Mouse (Mus musculus) limb, embryonic 14.5 days (tissue): ENCODE results near the gene Oaf. TPM values are rescaled to one million over a fixed set of nuclear protein-coding genes. Genes with fewer than 3 reads are reported as not detected.

Experiments
- ATAC-seq: fragments of 200-750 bp; cut with Nextera tagmentation; 2 replicates; pipeline ENCODE4 v1.8.0; 2017; ENCODE audit warnings: low read depth, moderate number of reproducible peaks, moderate TSS enrichment; ENCODE audit not compliant: low FRiP score
- DNase-seq: peaks from one replicate; pipeline ENCODE4 v3.0.0-alpha.2; 2015; ENCODE audit warnings: low spot score
- H3K27ac ChIP-seq: fragments of 300-500 bp; sonication (generic); replicated peaks from 2 replicates; pipeline ENCODE4 v1.5.1; 2014; ENCODE audit warnings: low read depth, mild to moderate bottlenecking, low read length, moderate library complexity, mixed read lengths
- H3K27me3 ChIP-seq: fragments of 300-500 bp; sonication (generic); 2 replicates; pipeline ENCODE4 v1.6.1; 2014; ENCODE audit warnings: low read length, mixed read lengths; ENCODE audit not compliant: control insufficient read depth, insufficient read depth
- H3K36me3 ChIP-seq: fragments of 300-500 bp; sonication (generic); 2 replicates; pipeline ENCODE4 v1.6.1; 2014; ENCODE audit warnings: mild to moderate bottlenecking, low read length, moderate library complexity, mixed read lengths; ENCODE audit not compliant: control insufficient read depth, insufficient read depth
- H3K4me1 ChIP-seq: fragments of 300-500 bp; sonication (generic); 2 replicates; pipeline ENCODE4 v1.6.1; 2014; ENCODE audit warnings: antibody characterized with exemption, low read length, mixed read lengths; ENCODE audit not compliant: control insufficient read depth, insufficient read depth
- H3K4me2 ChIP-seq: fragments of 300-500 bp; sonication (generic); replicated peaks from 2 replicates; pipeline ENCODE4 v1.6.1; 2014; ENCODE audit warnings: low read depth, mild to moderate bottlenecking, low read length, moderate library complexity; ENCODE audit not compliant: severe bottlenecking
- H3K4me3 ChIP-seq: fragments of 300-500 bp; sonication (generic); replicated peaks from 2 replicates; pipeline ENCODE4 v1.5.1; 2014; ENCODE audit warnings: low read length
- H3K9ac ChIP-seq: fragments of 300-500 bp; sonication (generic); 2 replicates; pipeline ENCODE4 v1.6.1; 2014; ENCODE audit warnings: mild to moderate bottlenecking, low read depth, low read length, moderate library complexity; ENCODE audit not compliant: severe bottlenecking
- H3K9me3 ChIP-seq: fragments of 300-500 bp; sonication (generic); 2 replicates; pipeline ENCODE4 v1.6.1; 2016; ENCODE audit warnings: low read length; ENCODE audit not compliant: control insufficient read depth
- POLR2A ChIP-seq: fragments of 200-500 bp; IDR thresholded peaks from 2 replicates; pipeline ENCODE4 v1.8.0; 2012; ENCODE audit warnings: inconsistent platforms, mild to moderate bottlenecking, moderate library complexity, borderline replicate concordance; ENCODE audit not compliant: insufficient read depth, insufficient read length; ENCODE audit errors: extremely low read depth
- WGBS: fragments of 180-500 bp; shearing (Covaris S2); extraction: QIAGEN DNeasy Blood & Tissue Kit; methylation state at CpG from one replicate; pipeline ENCODE4 v1.1.7; 2014; 5-methylcytosine and 5-hydroxymethylcytosine counted together
- polyA plus RNA-seq, 2 experiments: library from polyadenylated mRNA; depleted of rRNA in 1 of 2; stranded (reverse) in 1 of 2; unstranded in 1 of 2; fragments of >200 nt; fragmentation: Nextera tagmentation in 1 of 2; extraction: Ambion mirVana in 1 of 2; gene quantifications; 2 replicates each; pipeline versions ENCODE4 v1.2.1 to v1.2.3; 2012 to 2014

Oaf gene
- polyA plus RNA-seq, 2 experiments = 145 to 154 TPM

DNA sequence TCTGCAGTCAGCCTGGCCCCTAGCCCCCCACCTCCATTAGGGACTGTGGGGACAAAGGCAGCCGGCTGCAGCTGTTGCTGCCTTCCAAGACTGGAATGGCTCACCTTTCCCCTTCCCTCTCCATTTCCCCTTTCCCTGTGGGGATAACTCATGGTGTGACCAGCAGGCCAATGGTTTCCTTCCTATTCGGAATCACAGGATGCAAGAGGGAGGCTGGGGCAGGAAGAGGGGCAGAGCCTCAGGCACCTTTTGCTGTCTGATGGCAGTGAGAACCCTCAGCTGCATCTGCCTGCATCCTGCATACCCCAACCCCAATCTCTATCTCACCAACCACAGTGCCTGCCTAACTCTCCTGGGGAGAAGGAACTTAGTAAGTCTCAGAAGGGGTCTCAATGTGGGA, 14.2 kb downstream of the Oaf start:
- DNase-seq = no peak
- ATAC-seq = no peak
- H3K27ac ChIP-seq = peak overlapping the region; percentile 9; the same call in 1 of the 2 replicates
- TF ChIP-seq POLR2A = no peak
- H3K4me3 ChIP-seq = no peak overlapping the region
- H3K9me3 ChIP-seq = no peaks in the 10 kb centered on the region
- H3K4me1 ChIP-seq = peaks cover 29% of the 10 kb centered on the region; the same call in 1 of the 2 replicates
- peaks cover 66% of the 10 kb centered on the region for H3K36me3 ChIP-seq
- H3K9ac ChIP-seq = no peak overlapping the region
- WGBS = 0% methylated on average over 2 of the region's 2 CpGs
- H3K27me3 ChIP-seq = no peaks in the 10 kb centered on the region
- no peak overlapping the region for H3K4me2 ChIP-seq

DNA sequence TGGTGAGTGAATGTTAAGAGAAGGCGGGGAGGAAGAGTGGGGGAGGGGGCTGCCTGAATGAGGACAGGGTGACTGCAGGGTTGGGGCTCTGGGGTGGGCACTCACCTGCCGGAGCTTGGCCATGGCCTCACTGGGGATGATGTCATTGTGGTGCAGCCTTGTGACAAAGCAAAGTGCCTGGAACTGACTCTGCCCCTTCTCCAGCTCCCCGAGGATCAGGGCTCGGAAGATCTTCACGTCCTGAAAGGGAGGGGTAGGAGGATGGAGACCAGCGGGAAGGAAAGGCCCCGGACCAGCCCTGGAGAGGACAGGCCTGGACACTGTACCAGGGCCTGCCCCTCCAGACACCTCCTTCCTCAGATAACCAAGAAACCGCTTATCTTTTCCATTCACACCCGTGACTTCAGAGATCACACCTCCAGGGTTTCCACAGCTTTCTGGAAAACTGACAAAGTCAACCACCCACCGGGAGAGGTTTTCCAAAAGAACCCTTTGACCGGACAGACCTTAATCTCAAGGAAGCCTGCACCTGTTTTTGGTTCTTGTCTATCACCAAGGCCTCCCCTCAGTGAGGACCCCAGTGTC, 14.8 kb downstream of the Oaf start:
- 0 out of 2 replicates have a peak overlapping the region, but pooled peaks have one; percentile 9 for H3K27ac ChIP-seq

DNA sequence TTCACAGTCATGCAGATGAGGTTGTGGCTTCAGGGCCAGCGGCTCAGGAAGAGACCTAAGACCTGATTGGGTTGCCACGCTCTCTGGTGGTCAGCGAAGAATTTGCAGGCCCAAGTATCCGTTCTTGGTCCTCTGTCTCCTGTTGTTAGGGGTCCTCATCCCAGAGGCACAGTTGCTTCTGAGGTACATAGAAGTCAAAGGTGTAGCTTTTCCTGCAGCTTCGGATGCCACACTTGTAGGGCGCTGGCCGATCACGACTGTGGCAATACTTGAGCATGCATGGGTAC, 17.3 kb downstream of the Oaf start:
- Histone ChIP-seq H3K9me3 (no peaks in the 10 kb centered on the region), H3K4me1 (peaks cover 21% of the 10 kb centered on the region; the same call in 1 of the 2 replicates), H3K9ac (no peak overlapping the region), H3K4me2 (no peak overlapping the region), H3K27ac (no peak overlapping the region), H3K36me3 (peaks cover 53% of the 10 kb centered on the region), H3K4me3 (no peak overlapping the region), H3K27me3 (no peaks in the 10 kb centered on the region)
- DNase-seq (no peak), ATAC-seq (no peak)
- TF ChIP-seq POLR2A = no peak
- 46% methylated on average over 8 of the region's 8 CpGs for WGBS

More for the DNA sequence above, 14.8 kb downstream of the Oaf start:
- ATAC-seq = no peak
- H3K4me1 ChIP-seq = peaks cover 28% of the 10 kb centered on the region; the same call in 1 of the 2 replicates
- no peak overlapping the region for H3K4me3 ChIP-seq
- H3K27me3 ChIP-seq = no peaks in the 10 kb centered on the region
- no peak for DNase-seq
- no peak overlapping the region for H3K9ac ChIP-seq
- no peak overlapping the region for H3K4me2 ChIP-seq
- peaks cover 66% of the 10 kb centered on the region for H3K36me3 ChIP-seq
- WGBS = 52% methylated on average over 11 of the region's 11 CpGs
- no peak for TF ChIP-seq POLR2A
- H3K9me3 ChIP-seq = no peaks in the 10 kb centered on the region

DNA sequence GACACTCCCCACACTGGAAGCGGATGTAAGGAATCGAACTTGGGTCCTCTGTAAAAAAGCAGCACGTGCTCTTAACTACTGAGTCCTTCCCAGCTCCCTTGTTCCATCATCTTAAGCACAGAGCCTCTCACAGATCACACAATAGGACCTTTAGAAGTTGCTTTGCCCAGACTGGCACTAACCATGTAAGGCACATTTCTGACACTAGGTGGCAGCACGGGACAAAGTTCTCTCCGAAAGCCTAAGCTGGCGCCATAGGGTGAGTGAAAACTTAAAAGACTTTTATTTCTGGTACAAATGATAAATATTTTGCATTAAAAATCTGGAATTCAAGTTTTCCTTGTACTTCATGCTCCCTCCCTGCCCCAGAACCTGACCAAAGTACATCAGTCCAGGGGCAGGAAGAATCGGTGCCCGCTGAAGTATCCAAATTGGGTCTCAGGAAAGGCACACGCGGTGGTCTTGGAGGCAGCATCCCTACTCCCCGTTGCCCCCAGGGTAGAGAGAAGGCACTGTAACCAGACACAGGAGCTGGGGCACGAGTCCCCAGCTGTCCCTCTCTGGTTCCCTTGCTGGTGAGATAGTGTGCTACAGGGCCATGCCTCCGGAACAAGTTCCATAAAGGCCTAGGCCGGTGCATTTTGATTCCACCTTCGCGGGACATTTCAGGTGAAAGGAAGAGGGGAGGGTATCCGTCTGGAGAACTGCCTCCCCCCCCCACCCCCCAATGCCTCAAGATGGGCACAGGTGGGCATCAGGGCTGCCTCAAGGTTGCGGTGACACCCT, 17.9 kb downstream of the Oaf start:
- Histone ChIP-seq H3K27ac (no peak overlapping the region), H3K9me3 (no peaks in the 10 kb centered on the region), H3K4me1 (peaks cover 19% of the 10 kb centered on the region; the same call in 1 of the 2 replicates), H3K9ac (no peak overlapping the region), H3K4me2 (no peak overlapping the region), H3K27me3 (no peaks in the 10 kb centered on the region), H3K36me3 (peaks cover 48% of the 10 kb centered on the region), H3K4me3 (no peak overlapping the region)
- ATAC-seq (peak; percentile 58; the same call in 1 of the 2 replicates), DNase-seq (peak; percentile 92)
- TF ChIP-seq POLR2A = no peak
- WGBS = 38% methylated on average over 18 of the region's 18 CpGs

DNA sequence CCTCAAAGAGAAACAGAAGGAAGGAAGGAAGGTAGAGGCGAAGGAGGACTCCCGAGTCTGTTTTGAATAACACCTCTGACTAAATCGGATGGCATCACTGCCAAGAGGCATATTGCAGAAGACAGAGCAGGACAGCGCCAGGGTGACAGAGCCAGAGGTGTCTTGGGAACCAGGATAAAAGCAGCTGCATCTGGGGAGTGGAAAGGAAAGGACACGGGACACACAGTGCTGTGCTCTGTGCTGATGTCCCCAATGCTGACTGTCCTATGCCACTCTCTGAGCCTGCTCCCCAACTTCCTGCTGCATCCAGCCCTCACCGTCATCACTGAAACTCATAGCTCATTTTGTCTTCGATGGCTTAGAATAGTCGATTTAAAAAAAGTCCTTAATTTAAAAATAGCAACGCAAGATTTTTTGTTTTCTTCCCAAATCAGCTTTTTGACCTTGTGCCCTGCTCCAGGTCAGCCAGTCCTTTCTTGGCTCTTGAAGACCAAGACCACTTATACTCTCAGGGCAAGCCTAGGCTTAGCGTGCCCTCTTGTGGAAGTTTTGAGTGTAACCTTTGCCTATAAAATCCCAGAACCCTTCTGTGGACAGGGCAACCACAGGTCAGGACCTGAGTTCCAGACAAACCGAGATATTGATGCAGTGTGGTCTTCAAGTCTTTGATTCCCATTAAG, 28.8 kb downstream of the Oaf start:
- no peak for TF ChIP-seq POLR2A
- ATAC-seq (no peak), DNase-seq (peak; percentile 62)
- Histone ChIP-seq H3K4me1 (peaks cover 11% of the 10 kb centered on the region), H3K27ac (0 out of 2 replicates have a peak overlapping the region, but pooled peaks have one; percentile 13), H3K4me2 (peak overlapping the region; percentile 25; the same call in 1 of the 2 replicates), H3K9ac (peak overlapping the region; percentile 12; the same call in 1 of the 2 replicates), H3K27me3 (peaks cover 6% of the 10 kb centered on the region), H3K4me3 (no peak overlapping the region), H3K36me3 (no peaks in the 10 kb centered on the region), H3K9me3 (no peaks in the 10 kb centered on the region)
- 20% methylated on average over 11 of the region's 11 CpGs for WGBS
